Mouse (Mus musculus): ENCODE results near the gene Eef1akmt3. TPM values are rescaled to one million over a fixed set of nuclear protein-coding genes. Genes with fewer than 3 reads are reported as not detected.
"Not testable (repeated sequence)": the region's sequence is repeated elsewhere in the genome, so short reads cannot be mapped to it uniquely, and the experiment has no call there.

Eef1akmt3 gene
- polyA plus RNA-seq, 1 experiment from 2014 or later: 0.33 TPM

- peak; percentile 72; the same call in 1 of the 2 replicates for ATAC-seq (ENCODE audit: extremely low read depth, insufficient number of reproducible peaks, low FRiP score, low TSS enrichment)
- Histone ChIP-seq H3K9ac (peak within 1 kb of the TSS; percentile 89), H3K4me1 (peaks cover 32% of the 10 kb centered on the region), H3K9me3 (no peaks in the 10 kb centered on the region), H3K27me3 (replicated peaks) (peaks cover 13% of the 10 kb centered on the region), H3K4me2 (peak within 1 kb of the TSS; percentile 95), H3K36me3 (peaks cover 33% of the 10 kb centered on the region), H3K27ac (replicated peaks) (peak within 1 kb of the TSS; percentile 92), H3K4me3 (peak within 1 kb of the TSS; percentile 84)
- WGBS: 2% methylated on average over 36 of the region's 36 CpGs
Measured at GRCm38 (mm10) chr10:127070190-127071121, 29.1 kb upstream of the Eef1akmt3 start, which contains the start of gene Tspan31. Gene Tspan31, minus strand, starts transcription at chr10:127070264.

- Histone ChIP-seq H3K4me1 (peaks cover 41% of the 10 kb centered on the region), H3K9ac (peak overlapping the region; percentile 89), H3K4me3 (peak overlapping the region; percentile 84), H3K9me3 (no peaks in the 10 kb centered on the region), H3K27ac (replicated peaks) (peak overlapping the region; percentile 92), H3K4me2 (peak overlapping the region; percentile 95), H3K36me3 (peaks cover 42% of the 10 kb centered on the region), H3K27me3 (replicated peaks) (peaks cover 5% of the 10 kb centered on the region; the same call in 1 of the 2 replicates)
- WGBS: 7% methylated on average over 30 of the region's 30 CpGs
- 0 out of 2 replicates have a peak, but pooled peaks have one; percentile 7 for ATAC-seq (ENCODE audit: extremely low read depth, insufficient number of reproducible peaks, low FRiP score, low TSS enrichment)
Measured at GRCm38 (mm10) chr10:127069281-127070189, 28.2 kb upstream of the Eef1akmt3 start.

DNA sequence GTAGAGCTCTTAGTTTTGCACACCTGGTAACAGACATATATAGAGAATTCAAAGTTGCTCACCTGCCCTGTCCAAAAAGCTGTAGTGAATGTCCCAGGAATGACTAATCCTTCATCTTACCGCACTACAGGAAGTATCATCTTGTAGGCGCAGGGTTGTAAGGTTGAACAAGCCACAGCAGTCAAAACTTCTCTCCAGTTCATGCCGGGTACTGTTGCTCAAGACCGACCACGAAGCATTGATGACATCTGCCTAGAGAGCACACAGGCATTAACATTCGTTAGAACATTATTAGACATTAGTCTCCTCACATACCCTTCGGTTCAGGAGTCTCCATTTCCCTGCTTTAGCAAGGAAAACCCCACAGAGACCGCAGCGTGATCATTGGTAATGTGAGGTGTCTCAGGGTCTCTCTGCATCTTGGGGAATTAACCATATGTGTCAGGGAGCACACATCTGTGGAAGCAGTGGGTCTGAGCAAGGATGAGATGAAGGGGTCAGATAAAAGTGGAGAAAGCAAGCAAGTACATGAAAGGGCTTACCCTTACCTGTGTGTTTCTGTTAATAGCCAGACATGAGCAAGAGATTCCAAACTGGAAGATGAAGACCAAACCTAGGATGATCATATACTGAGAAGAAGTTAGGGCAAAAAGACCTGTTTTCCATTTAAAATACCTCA is 27.2 kb upstream of the Eef1akmt3 start:
- Histone ChIP-seq H3K27ac (replicated peaks) (peak overlapping the region; percentile 92; the same call in 1 of the 2 replicates), H3K4me2 (peak overlapping the region; percentile 95), H3K4me3 (peak overlapping the region; percentile 84), H3K36me3 (peaks cover 43% of the 10 kb centered on the region), H3K4me1 (peaks cover 43% of the 10 kb centered on the region), H3K9ac (peak overlapping the region; percentile 89), H3K27me3 (replicated peaks) (peaks cover 2% of the 10 kb centered on the region; the same call in 1 of the 2 replicates), H3K9me3 (no peaks in the 10 kb centered on the region)
- WGBS: 79% methylated on average over 9 of the region's 9 CpGs
- no peak for ATAC-seq (ENCODE audit: extremely low read depth, insufficient number of reproducible peaks, low FRiP score, low TSS enrichment)

GRCm38 (mm10) chr10:127066519-127067018 is 25.3 kb upstream of the Eef1akmt3 start:
- H3K9me3 ChIP-seq: no peaks in the 10 kb centered on the region
- H3K9ac ChIP-seq: no peak overlapping the region
- peaks cover 43% of the 10 kb centered on the region for H3K36me3 ChIP-seq
- peaks cover 51% of the 10 kb centered on the region for H3K4me1 ChIP-seq
- H3K4me2 ChIP-seq: no peak overlapping the region
- H3K4me3 ChIP-seq: no peak overlapping the region
- no peak overlapping the region for H3K27ac ChIP-seq (replicated peaks)
- H3K27me3 ChIP-seq (replicated peaks): peaks cover 10% of the 10 kb centered on the region
- no peak for ATAC-seq (ENCODE audit: extremely low read depth, insufficient number of reproducible peaks, low FRiP score, low TSS enrichment)
- WGBS: 87% methylated on average over 14 of the region's 14 CpGs

- WGBS: 47% methylated on average over 9 of the region's 9 CpGs
- H3K27ac ChIP-seq (replicated peaks): peak overlapping the region; percentile 30; the same call in 1 of the 2 replicates
- ATAC-seq (ENCODE audit: extremely low read depth, insufficient number of reproducible peaks, low FRiP score, low TSS enrichment): no peak
Measured at GRCm38 (mm10) chr10:127065981-127066380, 24.7 kb upstream of the Eef1akmt3 start.

DNA sequence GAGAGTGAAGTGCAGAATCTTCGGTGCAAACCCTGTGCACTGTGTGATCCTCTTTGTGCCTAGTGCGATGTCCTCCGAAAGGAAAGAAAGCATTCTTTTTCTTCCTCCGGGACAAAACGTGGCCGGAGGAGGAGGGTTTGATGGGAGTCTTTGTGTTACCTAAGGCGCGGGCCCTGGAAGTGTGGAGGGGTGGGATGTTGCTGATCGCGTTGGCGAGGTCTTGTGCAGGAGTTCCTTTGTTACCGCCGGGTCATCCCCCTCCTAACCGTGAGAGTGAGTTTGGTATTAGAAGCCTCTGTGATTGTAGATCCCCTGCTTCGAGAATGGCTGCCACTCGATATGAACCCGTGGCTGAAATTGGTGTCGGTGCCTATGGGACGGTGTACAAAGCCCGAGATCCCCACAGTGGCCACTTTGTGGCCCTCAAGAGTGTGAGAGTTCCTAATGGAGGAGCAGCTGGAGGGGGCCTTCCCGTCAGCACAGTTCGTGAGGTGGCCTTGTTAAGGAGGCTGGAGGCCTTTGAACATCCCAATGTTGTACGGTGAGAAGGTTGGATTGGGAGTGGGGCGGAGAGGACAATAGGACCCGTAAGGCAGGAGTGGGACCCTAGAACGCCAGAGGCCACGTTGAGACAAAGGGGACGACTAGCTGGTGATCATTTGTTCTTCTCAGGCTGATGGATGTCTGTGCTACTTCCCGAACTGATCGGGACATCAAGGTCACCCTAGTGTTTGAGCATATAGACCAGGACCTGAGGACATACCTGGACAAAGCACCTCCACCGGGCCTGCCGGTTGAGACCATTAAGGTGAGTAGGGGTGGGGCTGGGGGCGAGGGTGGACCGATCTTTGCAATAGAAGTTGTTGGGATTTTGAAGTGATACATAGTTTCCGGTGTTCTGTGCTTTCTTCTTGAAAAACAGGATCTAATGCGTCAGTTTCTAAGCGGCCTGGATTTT is 22.9 kb upstream of the Eef1akmt3 start:
- 12% methylated on average over 37 of the region's 37 CpGs for WGBS
- ATAC-seq (ENCODE audit: extremely low read depth, insufficient number of reproducible peaks, low FRiP score, low TSS enrichment): no peak

More at GRCm38 (mm10) chr10:127065981-127066380, 24.7 kb upstream of the Eef1akmt3 start:
- peaks cover 43% of the 10 kb centered on the region for H3K36me3 ChIP-seq
- H3K4me3 ChIP-seq: no peak overlapping the region
- H3K4me2 ChIP-seq: no peak overlapping the region
- H3K27me3 ChIP-seq (replicated peaks): peaks cover 15% of the 10 kb centered on the region
- H3K4me1 ChIP-seq: peaks cover 47% of the 10 kb centered on the region
- no peak overlapping the region for H3K9ac ChIP-seq
- no peaks in the 10 kb centered on the region for H3K9me3 ChIP-seq

DNA sequence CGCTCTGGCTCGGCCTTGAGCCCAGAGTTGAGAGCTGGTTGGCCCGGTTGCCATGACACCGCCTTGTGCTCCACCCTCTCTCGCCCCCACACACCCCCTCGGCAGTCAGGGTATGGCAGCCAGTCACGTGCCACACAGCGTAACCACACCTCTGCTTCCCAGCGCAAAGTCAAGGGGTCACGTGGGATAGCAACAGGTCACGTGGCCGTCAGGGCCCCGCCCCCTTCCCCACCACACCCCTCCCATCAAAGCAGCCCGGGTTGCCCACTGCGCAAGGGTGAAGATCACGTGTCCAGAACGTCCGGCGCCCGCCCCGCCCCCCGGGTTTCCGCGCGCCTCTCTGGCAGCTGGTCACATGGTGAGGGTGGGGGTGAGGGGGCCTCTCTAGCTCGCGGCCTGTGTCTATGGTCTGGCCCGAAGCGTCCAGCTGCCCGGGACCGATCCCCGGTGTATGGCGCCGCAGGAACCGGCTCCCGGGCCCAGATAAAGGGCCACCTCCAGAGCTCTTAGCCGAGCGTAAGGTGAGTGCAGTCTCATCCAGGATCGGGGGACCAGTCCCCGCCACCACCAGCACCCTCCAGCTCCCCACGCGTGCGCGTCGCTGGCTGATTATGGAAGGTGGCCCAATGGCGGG is 22.0 kb upstream of the Eef1akmt3 start, which contains the start of gene Cdk4:
Cdk4 (plus strand) TSS at position 296 of the 634 bp plus-strand sequence.
- peak within 1 kb of the TSS; percentile 92 for H3K9ac ChIP-seq
- peak within 1 kb of the TSS; percentile 66 for H3K4me3 ChIP-seq
- under 1% methylated on average over 46 of the region's 46 CpGs for WGBS
- peak within 1 kb of the TSS; percentile 81 for H3K27ac ChIP-seq (replicated peaks)
- peaks cover 39% of the 10 kb centered on the region for H3K36me3 ChIP-seq
- peak; percentile 90 for ATAC-seq (ENCODE audit: extremely low read depth, insufficient number of reproducible peaks, low FRiP score, low TSS enrichment)
- H3K9me3 ChIP-seq: no peaks in the 10 kb centered on the region
- peaks cover 48% of the 10 kb centered on the region for H3K4me1 ChIP-seq
- peaks cover 41% of the 10 kb centered on the region for H3K27me3 ChIP-seq (replicated peaks)
- peak within 1 kb of the TSS; percentile 89 for H3K4me2 ChIP-seq

More for the DNA sequence above, 22.9 kb upstream of the Eef1akmt3 start:
- H3K27me3 ChIP-seq (replicated peaks): peaks cover 33% of the 10 kb centered on the region
- H3K9ac ChIP-seq: peak overlapping the region; percentile 92
- no peaks in the 10 kb centered on the region for H3K9me3 ChIP-seq
- H3K4me2 ChIP-seq: peak overlapping the region; percentile 89
- peak overlapping the region; percentile 66 for H3K4me3 ChIP-seq
- peaks cover 43% of the 10 kb centered on the region for H3K36me3 ChIP-seq
- H3K4me1 ChIP-seq: peaks cover 48% of the 10 kb centered on the region
- peak overlapping the region; percentile 81 for H3K27ac ChIP-seq (replicated peaks)

DNA sequence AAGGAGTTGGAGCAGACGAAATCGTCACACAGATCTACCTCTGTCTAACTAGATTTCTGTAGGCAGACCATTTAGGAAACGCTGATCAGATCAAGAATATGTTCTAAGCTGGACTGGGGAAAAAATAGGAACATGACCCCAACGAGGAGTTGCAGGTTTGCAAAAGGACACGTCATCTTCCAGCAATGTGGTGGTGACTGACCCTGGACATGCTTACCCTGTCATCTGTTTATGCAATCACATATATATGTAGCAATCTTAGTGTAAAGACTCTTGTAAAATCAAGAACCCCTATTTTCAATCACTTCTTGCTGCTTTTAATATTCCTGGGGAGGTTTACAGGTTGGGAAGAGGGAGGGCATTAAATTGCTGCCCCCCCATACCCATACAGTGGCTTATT is 21.2 kb upstream of the Eef1akmt3 start:
- no peak overlapping the region for H3K4me3 ChIP-seq
- no peak for ATAC-seq (ENCODE audit: extremely low read depth, insufficient number of reproducible peaks, low FRiP score, low TSS enrichment)
- H3K9me3 ChIP-seq: no peaks in the 10 kb centered on the region
- no peak overlapping the region for H3K27ac ChIP-seq (replicated peaks)
- H3K9ac ChIP-seq: no peak overlapping the region
- H3K4me1 ChIP-seq: peaks cover 52% of the 10 kb centered on the region
- peaks cover 50% of the 10 kb centered on the region for H3K27me3 ChIP-seq (replicated peaks)
- H3K36me3 ChIP-seq: peaks cover 30% of the 10 kb centered on the region
- WGBS: 61% methylated on average over 5 of the region's 5 CpGs
- peak overlapping the region; percentile 69 for H3K4me2 ChIP-seq

GRCm38 (mm10) chr10:127062101-127062500 is 20.8 kb upstream of the Eef1akmt3 start:
- H3K36me3 ChIP-seq: peaks cover 26% of the 10 kb centered on the region
- H3K4me2 ChIP-seq; H3K9ac ChIP-seq; H3K4me3 ChIP-seq; H3K9me3 ChIP-seq; H3K27ac ChIP-seq (replicated peaks); ATAC-seq (ENCODE audit: extremely low read depth, insufficient number of reproducible peaks, low FRiP score, low TSS enrichment): not testable (repeated sequence)
- peaks cover 54% of the 10 kb centered on the region for H3K27me3 ChIP-seq (replicated peaks)
- H3K4me1 ChIP-seq: peaks cover 52% of the 10 kb centered on the region
- 83% methylated on average over 4 of the region's 4 CpGs for whole genome bisulfite sequencing

All from heart, embryonic 13.5 days (tissue).